Mouse (Mus musculus) liver, embryonic 14.5 days (tissue): ENCODE measurements around the gene Cd5.

Source experiments
- CTCF ChIP-seq: IDR thresholded peaks from 2 replicates; pipeline ENCODE4 v1.5.1; 2016; ENCODE audit warnings: antibody characterized with exemption, low read depth, control low read depth
- EP300 ChIP-seq: IDR thresholded peaks from 2 replicates; pipeline ENCODE4 v1.6.1; 2016; ENCODE audit warnings: antibody characterized with exemption, low read depth

- no peak for TF ChIP-seq CTCF
- no peak for TF ChIP-seq EP300
Measured at GRCm38 (mm10) chr19:10752646-10753045, 13.8 kb upstream of the Cd5 start.
